Mouse (Mus musculus) spleen, adult 12 weeks (tissue): ENCODE results near the gene Ms4a4c.
"Not testable (repeated sequence)": the region's sequence is repeated elsewhere in the genome, so short reads cannot be mapped to it uniquely, and the experiment has no call there.

Source experiments
- DNase-seq: peaks from one replicate; pipeline ENCODE4 v3.0.0; 2022; ENCODE audit warnings: low spot score

Ms4a4c gene

GRCm38 (mm10) chr19:11404527-11404926 is at the start of gene Ms4a4c:
Gene Ms4a4c, plus strand, starts transcription at chr19:11404770.
- no peak for DNase-seq

- DNase-seq, result peak; percentile 9
These were observed 48.8 kb upstream of the Ms4a4c start for GRCm38 (mm10) chr19:11355730-11356129.

- DNase-seq, result no peak
These were observed 44.5 kb upstream of the Ms4a4c start for GRCm38 (mm10) chr19:11360106-11360505.

- DNase-seq, result no peak
These were observed 42.6 kb upstream of the Ms4a4c start for GRCm38 (mm10) chr19:11362002-11362401.

GRCm38 (mm10) chr19:11368310-11368709 is 36.3 kb upstream of the Ms4a4c start:
- no peak for DNase-seq

GRCm38 (mm10) chr19:11371181-11371580 is 33.4 kb upstream of the Ms4a4c start:
- DNase-seq, result no peak

- DNase-seq, result no peak
These were observed 29.3 kb upstream of the Ms4a4c start, which contains the start of gene Ms4a4a for GRCm38 (mm10) chr19:11375273-11375672. Gene Ms4a4a, plus strand, starts transcription at chr19:11375523.

GRCm38 (mm10) chr19:11376399-11376798 is 28.2 kb upstream of the Ms4a4c start:
- DNase-seq, result no peak

- no peak for DNase-seq
These were observed 17.5 kb upstream of the Ms4a4c start for GRCm38 (mm10) chr19:11387109-11387508.

- no peak for DNase-seq
These were observed 16.9 kb upstream of the Ms4a4c start for GRCm38 (mm10) chr19:11387685-11388084.

GRCm38 (mm10) chr19:11388949-11389348 is 15.6 kb upstream of the Ms4a4c start:
- DNase-seq, result no peak

- no peak for DNase-seq
These were observed 8.8 kb upstream of the Ms4a4c start for GRCm38 (mm10) chr19:11395769-11396168.

- DNase-seq, result no peak
These were observed 2.9 kb downstream of the Ms4a4c start for GRCm38 (mm10) chr19:11407428-11407827.

GRCm38 (mm10) chr19:11408591-11408990 is 4.0 kb downstream of the Ms4a4c start:
- no peak for DNase-seq

- no peak for DNase-seq
These were observed 7.1 kb downstream of the Ms4a4c start for GRCm38 (mm10) chr19:11411640-11412039.

GRCm38 (mm10) chr19:11414084-11414483 is 9.5 kb downstream of the Ms4a4c start:
- no peak for DNase-seq

GRCm38 (mm10) chr19:11415581-11415980 is 11.0 kb downstream of the Ms4a4c start:
- no peak for DNase-seq

GRCm38 (mm10) chr19:11418865-11419264 is 14.3 kb downstream of the Ms4a4c start:
- not testable (repeated sequence) for DNase-seq

- not testable (repeated sequence) for DNase-seq
These were observed 26.6 kb downstream of the Ms4a4c start for GRCm38 (mm10) chr19:11431209-11431608.

- no peak for DNase-seq
These were observed 30.7 kb downstream of the Ms4a4c start for GRCm38 (mm10) chr19:11435058-11435834.

- no peak for DNase-seq
These were observed 38.8 kb downstream of the Ms4a4c start, which contains the start of gene Ms4a4b for GRCm38 (mm10) chr19:11443338-11443737. Gene Ms4a4b, plus strand, starts transcription at chr19:11443553.

GRCm38 (mm10) chr19:11443964-11444363 is 39.4 kb downstream of the Ms4a4c start:
- DNase-seq, result no peak

- no peak for DNase-seq
These were observed 42.7 kb downstream of the Ms4a4c start for GRCm38 (mm10) chr19:11447238-11447637.

- DNase-seq, result not testable (repeated sequence)
These were observed 54.5 kb downstream of the Ms4a4c start for GRCm38 (mm10) chr19:11459041-11459440.
